Mouse (Mus musculus): ENCODE results near the gene Mia2. TPM values are rescaled to one million over a fixed set of nuclear protein-coding genes. Genes with fewer than 3 reads are reported as not detected.

Mia2 gene
- total and polyA plus RNA-seq, 3 experiments: 31.8 to 106 (median 90.9) TPM

DNA sequence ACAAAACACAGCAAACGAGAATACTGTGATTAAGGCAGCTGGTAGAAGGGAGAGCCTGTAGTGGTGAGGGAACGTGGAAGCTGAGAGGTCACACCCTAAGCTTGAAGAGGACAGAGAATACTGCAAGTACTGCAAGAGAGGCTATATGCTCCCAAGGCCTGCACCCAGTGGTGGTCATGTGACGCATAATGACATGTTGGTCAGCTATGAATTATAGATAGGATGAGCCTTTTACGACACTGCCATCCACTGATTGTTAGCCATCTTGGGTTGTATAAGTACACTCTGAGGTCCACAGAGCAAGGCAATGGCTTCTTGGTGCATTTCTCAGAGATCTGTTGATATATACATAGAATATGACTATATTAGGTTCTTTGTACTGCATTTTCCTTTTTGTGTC is 71.0 kb downstream of the Mia2 start:
- H3K27ac ChIP-seq: no peak overlapping the region
- H3K79me2 ChIP-seq (replicated peaks; ENCODE audit: control insufficient read depth, insufficient read depth, low read length): peaks cover 2% of the 10 kb centered on the region; the same call in 1 of the 2 replicates
- H3K36me3 ChIP-seq (ENCODE audit: control insufficient read depth, insufficient read depth, low read length): peaks cover 7% of the 10 kb centered on the region
- 96% methylated on average over 4 of the region's 4 CpGs for WGBS
- no peak overlapping the region for H3K9ac ChIP-seq (ENCODE audit: low read depth, low read length)
- DNase-seq: no peak
- H3K4me1 ChIP-seq (ENCODE audit: control insufficient read depth, insufficient read depth, low read length): no peaks in the 10 kb centered on the region; the same call in 1 of the 2 replicates
- H3K4me3 ChIP-seq: no peak overlapping the region
- intact Hi-C loops (cut with DNase I): no loop called here
- no peaks in the 10 kb centered on the region for H3K27me3 ChIP-seq (ENCODE audit: control insufficient read depth, insufficient read depth, low read length)
- no peak for TF ChIP-seq CTCF (IDR thresholded peaks at IDR 0.05)
- no peak for TF ChIP-seq EP300 (IDR thresholded peaks at IDR 0.05; ENCODE audit: insufficient read depth, low read depth, low read length)
- no peak for TF ChIP-seq POLR2A (IDR thresholded peaks at IDR 0.05; ENCODE audit: insufficient read depth, low read depth, low read length)

GRCm38 (mm10) chr12:59169935-59170334 is 74.3 kb downstream of the Mia2 start:
- Histone ChIP-seq H3K4me1 (ENCODE audit: control insufficient read depth, insufficient read depth, low read length) (no peaks in the 10 kb centered on the region), H3K9ac (ENCODE audit: low read depth, low read length) (no peak overlapping the region), H3K27me3 (ENCODE audit: control insufficient read depth, insufficient read depth, low read length) (no peaks in the 10 kb centered on the region), H3K4me3 (no peak overlapping the region), H3K36me3 (ENCODE audit: control insufficient read depth, insufficient read depth, low read length) (peaks cover 2% of the 10 kb centered on the region), H3K79me2 (replicated peaks; ENCODE audit: control insufficient read depth, insufficient read depth, low read length) (peaks cover 2% of the 10 kb centered on the region; the same call in 1 of the 2 replicates), H3K27ac (no peak overlapping the region)
- TF ChIP-seq EP300 (IDR thresholded peaks at IDR 0.05; ENCODE audit: insufficient read depth, low read depth, low read length): no peak
- TF ChIP-seq CTCF (IDR thresholded peaks at IDR 0.05): no peak
- TF ChIP-seq POLR2A (IDR thresholded peaks at IDR 0.05; ENCODE audit: insufficient read depth, low read depth, low read length): no peak
- WGBS: 82% methylated on average over 4 of the region's 4 CpGs
- intact Hi-C loops (cut with DNase I): no loop called here
- DNase-seq: no peak

DNA sequence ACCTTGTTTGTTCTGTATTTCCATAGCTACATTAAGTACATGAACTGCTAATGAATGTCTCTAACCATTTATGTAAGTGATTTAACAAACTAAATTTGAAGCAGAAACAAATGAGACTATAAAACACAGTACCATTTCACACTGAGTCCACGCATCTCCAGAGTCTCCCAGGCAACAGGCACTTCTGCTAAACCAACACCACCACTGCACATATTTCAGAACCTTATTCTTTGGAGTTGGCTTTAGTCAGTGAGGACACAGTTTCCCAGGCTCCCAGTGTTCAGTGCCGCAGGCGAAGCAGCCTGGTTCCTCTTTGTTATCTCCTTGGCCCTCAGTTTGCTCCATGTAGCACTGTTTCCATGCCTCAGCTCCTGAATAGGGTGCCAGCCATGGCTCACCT is 82.2 kb downstream of the Mia2 start:
- intact Hi-C loops (cut with DNase I): no loop called here
- H3K27me3 ChIP-seq (ENCODE audit: control insufficient read depth, insufficient read depth, low read length): no peaks in the 10 kb centered on the region
- DNase-seq: no peak
- no peak overlapping the region for H3K4me3 ChIP-seq
- no peak overlapping the region for H3K27ac ChIP-seq
- 87% methylated on average over 3 of the region's 3 CpGs for WGBS
- H3K9ac ChIP-seq (ENCODE audit: low read depth, low read length): no peak overlapping the region
- no peak for TF ChIP-seq POLR2A (IDR thresholded peaks at IDR 0.05; ENCODE audit: insufficient read depth, low read depth, low read length)
- no peak for TF ChIP-seq CTCF (IDR thresholded peaks at IDR 0.05)
- no peak for TF ChIP-seq EP300 (IDR thresholded peaks at IDR 0.05; ENCODE audit: insufficient read depth, low read depth, low read length)
- peaks cover 2% of the 10 kb centered on the region; the same call in 1 of the 2 replicates for H3K36me3 ChIP-seq (ENCODE audit: control insufficient read depth, insufficient read depth, low read length)
- peaks cover 2% of the 10 kb centered on the region; the same call in 1 of the 2 replicates for H3K79me2 ChIP-seq (replicated peaks; ENCODE audit: control insufficient read depth, insufficient read depth, low read length)
- H3K4me1 ChIP-seq (ENCODE audit: control insufficient read depth, insufficient read depth, low read length): no peaks in the 10 kb centered on the region

DNA sequence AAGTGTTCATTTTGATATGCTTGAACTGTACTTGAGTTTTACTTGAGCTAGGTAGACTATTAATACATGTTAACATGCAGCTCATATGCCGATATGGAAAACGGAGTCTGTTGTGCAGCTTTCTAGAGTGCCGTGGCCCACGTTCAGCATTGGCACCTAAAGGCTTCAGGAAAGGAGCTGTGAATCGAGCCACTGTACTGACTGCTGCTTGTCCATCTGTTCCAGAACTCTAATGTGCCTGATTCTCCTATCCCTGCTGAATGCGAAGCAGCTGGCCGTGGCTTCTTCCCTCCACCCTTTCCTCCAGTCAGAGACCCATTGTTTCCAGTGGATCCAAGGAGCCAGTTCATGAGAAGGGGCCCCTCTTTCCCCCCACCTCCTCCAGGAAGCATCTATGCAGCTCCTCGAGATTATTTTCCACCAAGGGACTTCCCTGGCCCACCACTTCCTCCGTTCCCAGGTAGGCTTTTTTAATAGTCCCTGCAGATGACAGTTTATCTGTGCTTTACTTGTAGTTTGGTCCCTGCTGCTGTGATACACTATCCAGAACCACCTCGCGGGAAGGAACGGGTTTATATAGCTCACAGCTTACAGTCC is 92.6 kb downstream of the Mia2 start:
- no peak for TF ChIP-seq POLR2A (IDR thresholded peaks at IDR 0.05; ENCODE audit: insufficient read depth, low read depth, low read length)
- TF ChIP-seq CTCF (IDR thresholded peaks at IDR 0.05): no peak
- TF ChIP-seq EP300 (IDR thresholded peaks at IDR 0.05; ENCODE audit: insufficient read depth, low read depth, low read length): no peak
- Histone ChIP-seq H3K27me3 (ENCODE audit: control insufficient read depth, insufficient read depth, low read length) (no peaks in the 10 kb centered on the region), H3K27ac (no peak overlapping the region), H3K4me1 (ENCODE audit: control insufficient read depth, insufficient read depth, low read length) (no peaks in the 10 kb centered on the region), H3K36me3 (ENCODE audit: control insufficient read depth, insufficient read depth, low read length) (no peaks in the 10 kb centered on the region; the same call in none of the 2 replicates), H3K9ac (ENCODE audit: low read depth, low read length) (no peak overlapping the region), H3K79me2 (replicated peaks; ENCODE audit: control insufficient read depth, insufficient read depth, low read length) (no peaks in the 10 kb centered on the region), H3K4me3 (no peak overlapping the region)
- intact Hi-C loops (cut with DNase I): no loop called here
- DNase-seq: no peak
- 54% methylated on average over 12 of the region's 12 CpGs for WGBS

- Histone ChIP-seq H3K4me1 (ENCODE audit: control insufficient read depth, insufficient read depth, low read length) (no peaks in the 10 kb centered on the region), H3K79me2 (replicated peaks; ENCODE audit: control insufficient read depth, insufficient read depth, low read length) (no peaks in the 10 kb centered on the region), H3K4me3 (no peak overlapping the region), H3K27me3 (ENCODE audit: control insufficient read depth, insufficient read depth, low read length) (no peaks in the 10 kb centered on the region), H3K27ac (no peak overlapping the region), H3K9ac (ENCODE audit: low read depth, low read length) (no peak overlapping the region), H3K36me3 (ENCODE audit: control insufficient read depth, insufficient read depth, low read length) (no peaks in the 10 kb centered on the region; the same call in 1 of the 2 replicates)
- intact Hi-C loops (cut with DNase I): no loop called here
- TF ChIP-seq POLR2A (IDR thresholded peaks at IDR 0.05; ENCODE audit: insufficient read depth, low read depth, low read length) (no peak), EP300 (IDR thresholded peaks at IDR 0.05; ENCODE audit: insufficient read depth, low read depth, low read length) (no peak), CTCF (IDR thresholded peaks at IDR 0.05) (no peak)
- WGBS: 78% methylated on average over 3 of the region's 3 CpGs
- no peak for DNase-seq
These were observed 98.0 kb downstream of the Mia2 start for GRCm38 (mm10) chr12:59193637-59194036.

DNA sequence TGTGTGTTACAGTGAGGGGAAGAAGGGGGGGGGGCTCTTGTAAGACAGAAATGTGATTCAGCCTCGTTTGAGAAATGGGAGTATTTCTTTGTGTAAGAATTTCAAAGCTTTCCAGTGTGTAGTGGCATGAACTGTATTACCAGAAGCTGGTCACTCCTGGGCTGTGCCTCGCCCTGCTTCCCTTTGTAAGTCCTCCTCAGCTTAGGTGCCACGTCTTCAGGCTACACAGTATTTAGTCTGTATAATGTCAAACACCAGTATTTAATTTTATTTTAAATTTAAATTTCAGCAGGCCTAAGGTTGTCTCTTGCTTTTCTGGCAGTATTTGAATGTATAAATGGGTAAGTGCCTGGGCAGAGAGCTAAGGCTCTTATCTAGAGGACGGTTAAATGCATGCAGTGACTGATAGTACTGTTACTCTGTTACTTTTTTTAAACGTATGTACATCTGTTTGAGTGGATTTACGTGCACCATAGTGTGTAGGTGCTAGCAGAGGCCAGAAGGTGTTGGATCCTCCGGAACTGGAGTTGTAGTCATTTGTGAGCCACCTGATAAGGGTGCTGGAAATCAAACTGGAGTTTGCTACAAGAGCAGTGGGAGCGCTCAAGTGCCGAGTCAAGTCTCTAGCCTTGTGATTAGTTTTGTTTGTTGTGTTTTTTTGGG is 98.9 kb downstream of the Mia2 start:
- no peak overlapping the region for H3K27ac ChIP-seq
- 55% methylated on average over 9 of the region's 9 CpGs for WGBS

More for the DNA sequence above, 98.9 kb downstream of the Mia2 start:
- no peak overlapping the region for H3K9ac ChIP-seq (ENCODE audit: low read depth, low read length)
- no peak for DNase-seq
- H3K27me3 ChIP-seq (ENCODE audit: control insufficient read depth, insufficient read depth, low read length): no peaks in the 10 kb centered on the region
- intact Hi-C loops (cut with DNase I): no loop called here
- H3K36me3 ChIP-seq (ENCODE audit: control insufficient read depth, insufficient read depth, low read length): no peaks in the 10 kb centered on the region
- TF ChIP-seq CTCF (IDR thresholded peaks at IDR 0.05) (no peak), POLR2A (IDR thresholded peaks at IDR 0.05; ENCODE audit: insufficient read depth, low read depth, low read length) (no peak), EP300 (IDR thresholded peaks at IDR 0.05; ENCODE audit: insufficient read depth, low read depth, low read length) (no peak)
- H3K79me2 ChIP-seq (replicated peaks; ENCODE audit: control insufficient read depth, insufficient read depth, low read length): no peaks in the 10 kb centered on the region
- H3K4me1 ChIP-seq (ENCODE audit: control insufficient read depth, insufficient read depth, low read length): no peaks in the 10 kb centered on the region
- no peak overlapping the region for H3K4me3 ChIP-seq

Data from heart, adult 2 months (tissue).